33 mouse cellular contexts compared by ENCODE assay signal in genomic region chr4:59411153-59411552, GRCm38 (mm10).
"Had no signal": no experiment of that assay in that cellular context is flagged by ENCODE, and none has a peak within 500 bp of the region (broad histone marks: within the 10 kb centered on the region; RNA-seq: fewer than 3 reads in every experiment).

No protein-coding gene starts in this region.

- H3K27me3 ChIP-seq: heart, embryonic 12.5 days; heart, embryonic 13.5 days; heart, embryonic 15.5 days; hindbrain, embryonic 12.5 days; hindbrain, embryonic 13.5 days; hindbrain, embryonic 15.5 days; intestine, embryonic 15.5 days; kidney, embryonic 15.5 days had no signal

- H3K36me3 ChIP-seq: heart, embryonic 15.5 days; hindbrain, embryonic 10.5 days; hindbrain, embryonic 12.5 days; hindbrain, embryonic 13.5 days; hindbrain, embryonic 15.5 days; intestine, embryonic 15.5 days had no signal

- ATAC-seq: hindbrain, embryonic 16.5 days; hindbrain, postnatal 0 days; inflammation-experienced regulatory T-cells, adult 6 months; intestine, embryonic 15.5 days; intestine, embryonic 16.5 days; intestine, postnatal 0 days had no signal

- DNase-seq: heart, postnatal 10 days; heart, postnatal 14 days; heart, postnatal 36 days; kidney, adult 11 months; kidney, adult 18-20 months; kidney, adult 2 months; kidney, adult 8-10 months; kidney, adult 9 months; kidney, postnatal 10 days; kidney, postnatal 14 days; kidney, postnatal 25 days; kidney, postnatal 36 days; kidney, postnatal 4 days; layer of hippocampus, adult 9-11 months; layer of hippocampus, postnatal 36 days had no signal

- H3K4me1 ChIP-seq: heart, embryonic 15.5 days; hindbrain, embryonic 10.5 days; hindbrain, embryonic 12.5 days; hindbrain, embryonic 13.5 days; hindbrain, embryonic 15.5 days; intestine, embryonic 15.5 days had no signal

- H3K27ac ChIP-seq: heart, embryonic 13.5 days; heart, embryonic 15.5 days; hindbrain, embryonic 10.5 days; hindbrain, embryonic 12.5 days; hindbrain, embryonic 13.5 days; hindbrain, embryonic 14.5 days; hindbrain, embryonic 15.5 days; hindbrain, postnatal 0 days; intestine, embryonic 15.5 days; kidney, embryonic 15.5 days; kidney, postnatal 0 days; layer of hippocampus, adult 2 months; left cerebral cortex, adult 2 months had no signal

- H3K4me3 ChIP-seq: heart, embryonic 12.5 days; heart, embryonic 13.5 days; heart, embryonic 15.5 days; hindbrain, embryonic 10.5 days; hindbrain, embryonic 12.5 days; hindbrain, embryonic 13.5 days; hindbrain, embryonic 15.5 days; intestine, embryonic 15.5 days; kidney, embryonic 15.5 days; layer of hippocampus, adult 2 months; left cerebral cortex, adult 2 months had no signal

- H3K9me3 ChIP-seq: heart, embryonic 12.5 days; heart, embryonic 13.5 days; heart, embryonic 15.5 days; hindbrain, embryonic 10.5 days; hindbrain, embryonic 12.5 days; hindbrain, embryonic 13.5 days; hindbrain, embryonic 15.5 days; intestine, embryonic 15.5 days; kidney, embryonic 15.5 days had no signal
